Mouse (Mus musculus) bone marrow macrophage, adult 2 months (primary cell): ENCODE measurements around the gene Cxcr5. TPM values are rescaled to one million over a fixed set of nuclear protein-coding genes. Genes with fewer than 3 reads are reported as not detected.
A peak's percentile ranks its signal among the peaks of the same experiment; 100 is the strongest.

Experiments used
- H3K27ac ChIP-seq: 2 replicates; pipeline ENCODE4 v1.5.1; 2012; ENCODE audit warnings: low read depth, low read length; ENCODE audit not compliant: insufficient read depth
- H3K4me1 ChIP-seq: 2 replicates; pipeline ENCODE4 v1.6.1; 2012; ENCODE audit warnings: low read length; ENCODE audit not compliant: control insufficient read depth, insufficient read depth
- H3K4me3 ChIP-seq: 2 replicates; pipeline ENCODE4 v1.5.1; 2012; ENCODE audit warnings: mild to moderate bottlenecking, low read length, moderate library complexity; ENCODE audit not compliant: insufficient read depth
- CTCF ChIP-seq: IDR thresholded peaks from 2 replicates; pipeline ENCODE4 v1.5.1; 2012; ENCODE audit warnings: low read depth, mild to moderate bottlenecking, low read length, moderate library complexity
- POLR2A ChIP-seq: IDR thresholded peaks from 2 replicates; pipeline ENCODE4 v1.6.1; 2012; ENCODE audit warnings: mild to moderate bottlenecking, low read depth, low read length, borderline replicate concordance
- polyA plus RNA-seq: library from polyadenylated mRNA; stranded (reverse); fragments of >200 nt; gene quantifications from 2 replicates; pipeline ENCODE4 v1.2.4, GENCODE M21; 2012; ENCODE audit not compliant: missing spikeins, insufficient read depth, insufficient read length

Gene Cxcr5
- polyA plus RNA-seq, 1 experiment, result not detected

GRCm38 (mm10) chr9:44487441-44487840 lies 74.2 kb downstream of the Cxcr5 start:
- Histone ChIP-seq H3K4me1 (peaks cover 25% of the 10 kb centered on the region), H3K27ac (no peak overlapping the region), H3K4me3 (no peak overlapping the region)
- TF ChIP-seq CTCF (no peak), POLR2A (no peak)

- TF ChIP-seq POLR2A (no peak), CTCF (no peak)
- Histone ChIP-seq H3K27ac (no peak overlapping the region), H3K4me1 (peaks cover 24% of the 10 kb centered on the region), H3K4me3 (no peak overlapping the region)
These were observed 74.8 kb downstream of the Cxcr5 start for GRCm38 (mm10) chr9:44486741-44487421.

- Histone ChIP-seq H3K4me3 (no peak overlapping the region), H3K27ac (no peak overlapping the region), H3K4me1 (peaks cover 28% of the 10 kb centered on the region)
- TF ChIP-seq POLR2A, result no peak
- TF ChIP-seq CTCF, result no peak
These were observed 75.3 kb downstream of the Cxcr5 start for GRCm38 (mm10) chr9:44486335-44486734.

GRCm38 (mm10) chr9:44485516-44486161 lies 76.0 kb downstream of the Cxcr5 start:
- Histone ChIP-seq H3K4me3 (no peak overlapping the region), H3K27ac (no peak overlapping the region), H3K4me1 (peaks cover 28% of the 10 kb centered on the region)
- TF ChIP-seq CTCF, result no peak
- no peak for TF ChIP-seq POLR2A

- H3K4me1 ChIP-seq, result peaks cover 30% of the 10 kb centered on the region
- no peak overlapping the region for H3K4me3 ChIP-seq
These were observed 76.6 kb downstream of the Cxcr5 start for GRCm38 (mm10) chr9:44485105-44485515.

GRCm38 (mm10) chr9:44484311-44485104 lies 77.2 kb downstream of the Cxcr5 start:
- Histone ChIP-seq H3K27ac (no peak overlapping the region), H3K4me1 (peaks cover 30% of the 10 kb centered on the region), H3K4me3 (peak overlapping the region; percentile 93)
- TF ChIP-seq CTCF (no peak), POLR2A (no peak)

More at GRCm38 (mm10) chr9:44485105-44485515, 76.6 kb downstream of the Cxcr5 start:
- TF ChIP-seq POLR2A (no peak), CTCF (no peak)
- H3K27ac ChIP-seq, result no peak overlapping the region

GRCm38 (mm10) chr9:44483510-44484044 lies 78.1 kb downstream of the Cxcr5 start:
- H3K4me3 ChIP-seq, result peak overlapping the region; percentile 93
- peaks cover 26% of the 10 kb centered on the region for H3K4me1 ChIP-seq
- H3K27ac ChIP-seq, result peak overlapping the region; percentile 57
- TF ChIP-seq POLR2A (no peak), CTCF (no peak)

GRCm38 (mm10) chr9:44483041-44483509 lies 78.6 kb downstream of the Cxcr5 start:
- TF ChIP-seq POLR2A (no peak), CTCF (no peak)
- peak overlapping the region; percentile 57 for H3K27ac ChIP-seq
- peaks cover 23% of the 10 kb centered on the region for H3K4me1 ChIP-seq
- H3K4me3 ChIP-seq, result peak overlapping the region; percentile 93

- Histone ChIP-seq H3K4me3 (peak within 1 kb of the TSS; percentile 93), H3K4me1 (peaks cover 23% of the 10 kb centered on the region), H3K27ac (peak within 1 kb of the TSS; percentile 57)
- TF ChIP-seq CTCF (no peak), POLR2A (no peak)
These were observed 79.1 kb downstream of the Cxcr5 start, which contains the start of gene Bcl9l for GRCm38 (mm10) chr9:44482552-44482951. Bcl9l (plus strand) TSS chr9:44482825.

- no peak for TF ChIP-seq POLR2A
- TF ChIP-seq CTCF, result no peak
- Histone ChIP-seq H3K4me3 (peak overlapping the region; percentile 93), H3K27ac (peak overlapping the region; percentile 57), H3K4me1 (peaks cover 27% of the 10 kb centered on the region)
These were observed 79.6 kb downstream of the Cxcr5 start for GRCm38 (mm10) chr9:44482112-44482511.
